Mouse (Mus musculus) ES-E14 (cell line): ENCODE measurements around the gene Dstn. TPM values are rescaled to one million over a fixed set of nuclear protein-coding genes. Genes with fewer than 3 reads are reported as not detected.
A peak's percentile ranks its signal among the peaks of the same experiment; 100 is the strongest.

Experiments
- DNase-seq: peaks from one replicate; pipeline ENCODE4 v3.0.0-alpha.2; 2013; ENCODE audit warnings: low read depth, low spot score
- H3K27ac ChIP-seq: 2 replicates; pipeline ENCODE4 v1.5.1; 2012; ENCODE audit warnings: low read depth, mild to moderate bottlenecking, low read length, moderate library complexity, mixed read lengths; ENCODE audit not compliant: poor library complexity, insufficient read depth, severe bottlenecking
- H3K36me3 ChIP-seq: 2 replicates; pipeline ENCODE4 v1.6.1; 2012; ENCODE audit warnings: mild to moderate bottlenecking, low read length, moderate library complexity, mixed read lengths; ENCODE audit not compliant: control insufficient read depth, poor library complexity, insufficient read depth, severe bottlenecking
- H3K4me1 ChIP-seq, 2 experiments: fragments of 150-350 bp in 1 of 2; sonication (generic) in 1 of 2; 2 replicates each; pipeline ENCODE4 v1.6.1; 2012; ENCODE audit warnings: low read length in 2 of 2, mild to moderate bottlenecking in 1 of 2, mixed read lengths in 1 of 2; ENCODE audit not compliant: control insufficient read depth in 2 of 2, insufficient read depth in 2 of 2, poor library complexity in 1 of 2
- H3K4me3 ChIP-seq, 2 experiments: fragments of 150-350 bp in 1 of 2; sonication (generic) in 1 of 2; 2 replicates each; pipeline ENCODE4 v1.5.1; 2012; ENCODE audit warnings: low read length in 2 of 2, low read depth in 1 of 2, mild to moderate bottlenecking in 1 of 2, mixed read lengths in 1 of 2; ENCODE audit not compliant: insufficient read depth in 1 of 2, poor library complexity in 1 of 2, severe bottlenecking in 1 of 2
- H3K9ac ChIP-seq: 2 replicates; pipeline ENCODE4 v1.6.1; 2012; ENCODE audit warnings: low read depth, mild to moderate bottlenecking, low read length, mixed read lengths; ENCODE audit not compliant: poor library complexity, insufficient read depth, severe bottlenecking
- H3K9me3 ChIP-seq: fragments of 150-350 bp; sonication (generic); 2 replicates; pipeline ENCODE4 v1.6.1; 2012; ENCODE audit warnings: low read depth, mild to moderate bottlenecking, low read length; ENCODE audit not compliant: control insufficient read depth, insufficient read depth
- CHD2 ChIP-seq: IDR thresholded peaks from 2 replicates; pipeline ENCODE4 v1.6.1; 2014; ENCODE audit warnings: mild to moderate bottlenecking, low read depth, low read length, inconsistent platforms
- HCFC1 ChIP-seq: IDR thresholded peaks from 2 replicates; pipeline ENCODE4 v1.6.1; 2012; ENCODE audit warnings: low read length, inconsistent platforms, borderline replicate concordance; ENCODE audit not compliant: insufficient read depth
- MAFK ChIP-seq: IDR thresholded peaks from 2 replicates; pipeline ENCODE4 v1.6.1; 2014; ENCODE audit warnings: mild to moderate bottlenecking, low read depth, low read length, inconsistent platforms; ENCODE audit not compliant: insufficient read depth
- ZC3H11A ChIP-seq: IDR thresholded peaks from 2 replicates; pipeline ENCODE4 v1.6.1; 2012; ENCODE audit warnings: low read depth, mild to moderate bottlenecking, inconsistent platforms, low read length, borderline replicate concordance
- ZNF384 ChIP-seq: IDR thresholded peaks from 2 replicates; pipeline ENCODE4 v1.6.1; 2012; ENCODE audit warnings: low read depth, low read length, inconsistent platforms
- in situ Hi-C, 2 experiments: fragments of 600-800 bp; cut with MboI; formaldehyde crosslinking; loops; one replicate each; pipeline ENCODE4 v1.15.1; 2025; ENCODE audit warnings: low sequenced_read_pairs in 2 of 2, inconsistent platforms in 1 of 2; ENCODE audit not compliant: unreplicated experiment in 2 of 2
- total RNA-seq: library from RNA; depleted of rRNA; stranded (reverse); fragments of 300-350 nt; gene quantifications from 2 replicates; pipeline ENCODE4 v1.2.3, GENCODE M21; 2012

The Dstn gene
- total RNA-seq, 1 experiment: 391 TPM

DNA sequence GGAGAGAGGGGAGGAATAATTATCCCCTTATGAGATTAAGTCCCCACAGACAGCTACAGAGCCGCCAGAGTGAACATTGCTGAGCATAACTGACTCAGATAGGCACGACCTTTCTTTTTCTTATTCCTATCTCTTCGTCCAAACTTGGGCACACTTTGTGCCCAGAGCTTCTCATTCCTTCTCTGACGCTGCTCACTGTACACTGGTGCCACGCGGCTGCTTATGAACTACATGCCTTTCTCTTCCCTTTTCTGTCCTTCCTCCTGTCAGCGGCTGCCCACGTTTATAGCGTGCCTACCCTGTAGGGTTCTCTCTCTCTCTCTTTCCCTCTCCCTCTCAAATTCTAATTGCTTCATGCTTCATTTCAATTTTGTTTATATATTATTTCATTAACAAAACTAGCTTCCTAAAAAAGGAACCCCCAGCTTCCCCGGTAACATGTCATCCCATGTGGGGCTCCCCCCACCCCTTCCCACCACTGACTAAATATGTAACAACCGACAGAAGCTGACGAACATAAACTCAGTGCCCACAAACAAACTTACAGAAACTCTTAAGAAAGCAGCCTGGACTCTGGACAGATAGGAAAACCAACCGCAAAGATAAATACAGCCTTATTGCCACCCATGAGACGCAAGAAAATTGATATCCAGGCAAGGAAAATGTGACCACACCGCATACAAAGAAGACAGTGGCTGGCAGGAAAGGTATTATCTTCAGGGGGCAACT, 25.8 kb upstream of the Dstn start:
- Histone ChIP-seq H3K4me1 (peaks cover 0 to 2% of the 10 kb centered on the region in 2 experiments; a peak in 2 of 4 replicates), H3K9ac (peak overlapping the region; percentile 62; the same call in 1 of the 2 replicates), H3K9me3 (no peaks in the 10 kb centered on the region), H3K4me3 (peak overlapping the region; percentile 7 to 42; a peak in 3 of 4 replicates), H3K27ac (peak overlapping the region; percentile 61; the same call in 1 of the 2 replicates), H3K36me3 (no peaks in the 10 kb centered on the region)
- DNase-seq: no peak
- in situ Hi-C loops: no loop called here
- TF ChIP-seq ZNF384 (no peak), HCFC1 (no peak), ZC3H11A (no peak), MAFK (no peak), CHD2 (no peak)

DNA sequence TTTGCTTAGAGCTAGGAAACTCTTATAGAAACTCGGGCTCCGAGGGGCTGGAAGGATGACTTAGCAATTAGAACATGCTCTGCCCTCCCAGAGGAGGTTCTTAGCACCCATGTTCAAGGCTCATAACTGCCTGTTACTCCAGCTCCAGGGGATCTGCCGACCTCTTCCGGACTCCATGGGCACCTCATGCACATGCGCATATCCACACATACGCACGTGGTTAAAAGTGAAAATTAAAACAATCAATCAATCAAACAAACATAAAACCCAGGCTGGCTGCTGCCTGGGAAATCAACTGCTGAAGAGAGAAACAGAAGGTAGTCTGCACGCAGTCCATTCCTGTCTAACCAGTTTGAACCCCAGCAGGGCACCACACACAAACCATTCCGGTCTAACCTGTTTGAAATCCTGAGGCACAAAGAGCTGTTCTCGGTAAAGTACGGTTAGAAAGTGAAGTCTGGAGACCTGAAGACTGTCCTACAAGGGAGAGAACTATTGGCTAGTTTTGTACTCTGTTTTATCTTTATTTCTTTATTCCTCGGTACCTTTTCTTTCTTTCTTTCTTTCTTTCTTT, 25.2 kb upstream of the Dstn start:
- in situ Hi-C loops: no loop called here

DNA sequence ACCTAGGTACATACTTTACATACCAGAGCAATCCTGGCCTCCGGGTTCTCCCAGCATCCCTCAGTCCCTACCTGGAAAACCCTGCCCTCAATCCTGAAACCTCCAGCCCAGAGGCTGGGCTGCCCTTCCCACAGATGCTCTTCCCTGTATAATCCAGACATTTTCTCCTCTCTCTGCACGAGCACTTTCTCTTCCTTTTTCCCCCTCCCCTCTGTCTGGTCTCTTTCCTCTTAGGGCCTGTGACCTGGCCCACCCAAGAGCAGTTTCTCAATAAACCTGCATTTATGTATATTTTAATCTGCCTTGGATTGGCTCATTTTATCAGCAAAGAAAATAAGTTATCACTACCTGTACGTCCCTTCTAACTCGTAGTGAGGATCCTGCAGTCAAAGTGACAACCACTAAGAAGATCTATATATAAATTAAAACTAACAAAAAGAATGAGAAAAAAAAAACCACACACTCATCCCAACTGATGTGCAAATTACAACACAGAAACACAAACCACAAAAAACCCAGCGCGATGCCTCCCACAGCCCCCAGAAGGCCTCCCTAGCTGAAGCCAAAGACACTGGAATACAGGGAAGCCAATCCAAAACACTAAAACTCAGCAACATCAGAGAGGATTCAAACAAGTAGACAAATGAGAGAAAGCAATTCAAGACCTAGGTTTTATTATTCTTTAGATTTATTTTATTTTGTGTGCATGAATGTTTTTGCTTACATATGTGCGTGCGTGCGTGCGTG, 23.6 kb upstream of the Dstn start:
- in situ Hi-C loops: no loop called here

More for the DNA sequence above, 25.2 kb upstream of the Dstn start:
- Histone ChIP-seq H3K4me3 (peak overlapping the region; percentile 7 to 35; a peak in 3 of 4 replicates), H3K9me3 (no peaks in the 10 kb centered on the region), H3K27ac (peak overlapping the region; percentile 81; the same call in 1 of the 2 replicates), H3K4me1 (peaks cover 0 to 2% of the 10 kb centered on the region in 2 experiments; a peak in 2 of 4 replicates), H3K36me3 (no peaks in the 10 kb centered on the region), H3K9ac (no peak overlapping the region)
- no peak for TF ChIP-seq HCFC1
- TF ChIP-seq MAFK: no peak
- TF ChIP-seq ZC3H11A: no peak
- peak; percentile 73; the same call in 1 of the 2 replicates for TF ChIP-seq CHD2
- peak; percentile 87 for TF ChIP-seq ZNF384
- no peak for DNase-seq

DNA sequence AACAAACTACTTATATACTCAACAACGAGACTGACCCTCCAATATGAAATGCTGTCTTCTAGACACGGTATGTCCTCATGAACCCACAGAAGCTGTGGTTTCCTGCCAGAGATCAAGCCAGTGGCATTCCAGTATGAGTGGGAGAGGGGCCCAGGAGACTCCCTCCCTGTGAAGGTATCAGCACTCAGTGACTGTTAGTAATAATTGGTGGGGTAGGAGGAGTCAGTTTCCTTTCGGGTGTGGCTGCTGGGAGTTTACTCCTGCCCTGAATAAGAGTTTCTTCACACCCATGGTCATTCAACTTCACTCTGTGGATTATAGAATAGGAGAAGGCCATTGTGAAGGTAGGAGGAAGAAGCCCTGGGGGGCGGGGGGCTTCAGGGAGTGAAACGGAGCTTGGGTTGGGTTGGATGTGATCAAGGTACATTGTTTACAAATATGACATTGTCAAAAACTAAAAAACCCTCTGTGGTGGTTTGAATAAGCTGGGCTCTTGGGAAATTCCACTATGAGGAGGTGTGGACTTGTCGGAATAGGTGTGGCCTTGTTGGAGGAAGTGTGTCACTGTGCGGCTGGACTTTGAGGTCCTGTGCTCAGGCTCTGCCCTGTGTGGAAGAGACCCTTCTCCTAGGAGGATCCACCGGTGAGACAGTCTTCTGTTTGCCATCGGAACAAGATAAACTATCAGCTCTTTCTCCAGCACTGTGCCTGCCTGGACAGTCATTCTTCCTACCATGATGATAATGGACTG, 15.5 kb upstream of the Dstn start:
- Histone ChIP-seq H3K4me1 (peaks cover 0 to 2% of the 10 kb centered on the region in 2 experiments; a peak in 1 of 4 replicates), H3K27ac (no peak overlapping the region), H3K4me3 (no peak overlapping the region), H3K9me3 (no peaks in the 10 kb centered on the region), H3K36me3 (no peaks in the 10 kb centered on the region), H3K9ac (no peak overlapping the region)
- DNase-seq: no peak
- no peak for TF ChIP-seq MAFK
- TF ChIP-seq CHD2: no peak
- TF ChIP-seq ZNF384: no peak
- no peak for TF ChIP-seq HCFC1
- TF ChIP-seq ZC3H11A: no peak
- in situ Hi-C loops: no loop called here

More for the DNA sequence above, 23.6 kb upstream of the Dstn start:
- DNase-seq: no peak
- Histone ChIP-seq H3K4me1 (peaks cover 0 to 2% of the 10 kb centered on the region in 2 experiments; a peak in 2 of 4 replicates), H3K9ac (peak overlapping the region; percentile 46; the same call in 1 of the 2 replicates), H3K27ac (no peak overlapping the region; the same call in 1 of the 2 replicates), H3K36me3 (no peaks in the 10 kb centered on the region), H3K9me3 (no peaks in the 10 kb centered on the region), H3K4me3 (no peak overlapping the region)
- TF ChIP-seq MAFK (no peak), HCFC1 (no peak), ZC3H11A (no peak), CHD2 (no peak), ZNF384 (no peak)
